Mouse (Mus musculus): ENCODE results near the gene Chchd6.

DNA sequence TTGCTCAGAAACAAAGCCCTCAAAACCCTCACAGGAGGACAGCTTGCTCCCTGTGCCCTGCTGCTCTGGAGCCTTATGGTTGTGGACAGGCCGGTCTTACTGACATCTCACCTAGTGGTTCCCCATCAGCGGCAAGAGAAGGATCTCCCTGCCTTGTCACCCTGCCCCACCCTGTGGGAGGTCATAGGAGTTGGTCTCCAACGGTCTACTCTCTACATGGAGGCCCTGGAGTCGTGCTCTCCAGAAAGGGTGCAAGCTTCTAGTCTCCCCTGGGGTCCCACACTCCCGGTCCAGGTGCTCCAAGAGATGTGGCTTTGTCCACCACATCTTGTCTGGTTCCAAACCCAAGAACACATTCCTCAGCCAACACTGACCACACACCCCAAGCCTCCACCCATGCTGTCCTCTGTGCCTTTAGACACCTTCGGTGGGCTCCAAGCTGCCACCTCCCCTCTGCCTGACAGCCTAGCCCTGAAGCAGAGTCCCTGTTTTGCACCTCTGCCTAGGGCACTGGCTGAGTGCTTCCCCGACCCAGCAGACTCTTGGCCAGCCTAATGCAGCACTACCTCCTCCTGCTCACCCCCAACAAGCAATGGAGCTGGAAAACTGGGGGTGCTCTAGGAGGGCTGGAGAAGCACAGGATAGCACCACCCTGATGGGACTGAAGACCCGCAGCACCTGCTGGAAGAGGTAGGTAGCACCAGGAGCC is 234.6 kb downstream of the Chchd6 start:
- TF ChIP-seq CTCF (IDR thresholded peaks at IDR 0.05; ENCODE audit: low read depth) (peak; percentile 4; the same call in 1 of the 2 replicates), EP300 (IDR thresholded peaks at IDR 0.05; ENCODE audit: low read depth) (no peak)
